Mouse (Mus musculus) layer of hippocampus, postnatal 25 days (tissue): ENCODE data around the gene Ide. TPM values are rescaled to one million over a fixed set of nuclear protein-coding genes. Genes with fewer than 3 reads are reported as not detected.
A peak's percentile ranks its signal among the peaks of the same experiment; 100 is the strongest.
"Not testable (repeated sequence)": the region's sequence is repeated elsewhere in the genome, so short reads cannot be mapped to it uniquely, and the experiment has no call there.

Experiments used
- DNase-seq, 2 experiments: peaks; one replicate each; pipeline ENCODE4 v3.0.0; 2022; ENCODE audit warnings: mixed read lengths in 2 of 2, low spot score in 1 of 2; ENCODE audit errors: extremely low spot score in 1 of 2
- total RNA-seq, 2 experiments: library from RNA; stranded (reverse); gene quantifications; 2 replicates each; pipeline ENCODE4 v1.2.3; 2021

Ide gene
- total RNA-seq, 2 experiments from 2014 or later: 36.6 to 39.3 TPM

DNA sequence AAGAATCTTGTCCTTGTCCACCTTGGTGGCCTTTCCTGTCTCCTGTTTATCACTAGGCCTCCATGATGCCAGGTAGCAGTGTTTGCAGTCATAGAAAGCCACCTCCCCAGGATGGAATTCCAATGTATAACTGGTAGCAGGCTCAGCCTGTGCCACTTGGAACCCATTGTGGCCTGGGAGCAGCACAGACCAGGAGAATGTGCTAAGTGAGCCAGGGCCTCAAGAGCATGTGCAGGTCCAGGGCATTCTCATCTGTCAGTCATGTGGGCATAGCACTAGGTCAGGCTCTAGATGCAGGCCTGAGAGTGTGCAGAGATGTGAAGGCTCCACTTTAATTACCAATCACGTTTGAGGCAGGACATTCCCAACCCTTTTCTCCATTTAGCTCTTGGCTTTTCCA lies 58.5 kb downstream of the Ide start:
- DNase-seq: no peak

DNA sequence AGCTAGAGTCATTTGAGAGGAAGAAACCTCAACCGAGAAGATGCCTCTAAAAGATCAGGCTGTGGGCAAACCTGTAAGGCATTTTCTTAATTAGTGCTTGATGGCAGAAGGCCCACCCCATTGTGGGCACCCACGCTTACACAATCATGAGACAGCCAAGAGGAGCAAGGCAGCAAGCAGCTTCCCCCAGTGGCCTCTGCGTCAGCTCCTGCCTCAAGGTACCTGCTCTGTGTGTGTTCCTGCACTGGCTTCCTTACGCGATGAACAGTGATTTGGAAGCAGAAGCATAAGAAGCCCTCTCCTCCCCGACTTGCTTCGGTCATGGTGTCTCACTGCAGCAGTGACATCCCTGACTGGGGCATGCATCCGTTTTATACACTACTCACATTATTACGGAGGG lies 62.1 kb downstream of the Ide start:
- no peak for DNase-seq

DNA sequence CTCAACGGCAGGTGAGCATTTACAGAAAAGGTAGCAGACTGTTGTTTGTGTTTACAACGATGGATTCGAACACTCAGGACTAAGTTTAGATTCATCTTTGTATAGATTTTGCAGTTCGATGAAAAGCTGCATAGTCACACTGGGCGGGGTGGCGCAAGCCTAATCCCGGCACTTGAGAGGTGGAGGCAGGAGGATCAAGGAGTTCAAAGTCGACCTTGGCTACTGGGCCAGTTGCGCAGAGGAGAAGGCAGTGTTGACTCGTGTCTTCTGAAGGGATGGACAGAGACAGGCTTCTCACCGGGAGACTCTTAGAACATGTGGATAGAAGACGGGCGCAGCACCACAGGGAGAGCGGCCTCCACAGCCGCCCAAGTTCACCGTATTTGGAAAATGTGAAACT lies 68.5 kb downstream of the Ide start:
- DNase-seq: no peak

DNA sequence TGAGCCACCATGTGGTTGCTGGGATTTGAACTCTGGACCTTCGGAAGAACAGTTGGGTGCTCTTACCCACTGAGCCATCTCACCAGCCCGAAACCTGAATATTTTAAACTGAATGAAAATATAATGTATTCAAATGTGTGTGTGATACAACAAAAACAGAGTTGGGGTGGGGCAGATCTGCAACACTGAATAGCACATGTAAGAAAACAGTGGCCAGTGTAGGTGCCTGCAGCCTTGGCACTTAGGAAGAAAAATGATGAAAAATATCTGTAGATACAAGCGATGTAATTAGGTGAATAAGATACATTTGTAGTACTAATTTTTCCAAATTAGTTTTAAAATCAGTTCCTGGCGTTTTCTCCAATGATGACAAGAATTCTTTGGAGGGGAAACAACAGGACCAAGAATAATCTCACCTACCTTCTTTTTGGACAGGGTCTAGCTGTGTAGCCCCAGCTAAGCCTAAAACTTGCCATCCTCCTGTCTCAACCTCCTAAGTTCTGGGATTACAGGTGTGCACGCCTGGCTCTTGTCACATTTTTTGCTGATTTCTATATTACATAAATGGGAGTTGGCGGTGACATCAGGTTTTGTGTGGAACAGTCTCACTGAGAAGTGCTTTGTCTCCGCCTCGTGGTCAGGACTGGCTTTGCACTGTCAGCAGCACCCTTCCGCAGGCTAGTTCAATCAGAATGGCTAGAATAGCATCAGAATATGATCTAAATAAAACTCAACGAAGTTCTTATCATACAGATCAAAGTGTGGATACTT lies 72.1 kb downstream of the Ide start:
- peak; percentile 82 to 99 for DNase-seq

DNA sequence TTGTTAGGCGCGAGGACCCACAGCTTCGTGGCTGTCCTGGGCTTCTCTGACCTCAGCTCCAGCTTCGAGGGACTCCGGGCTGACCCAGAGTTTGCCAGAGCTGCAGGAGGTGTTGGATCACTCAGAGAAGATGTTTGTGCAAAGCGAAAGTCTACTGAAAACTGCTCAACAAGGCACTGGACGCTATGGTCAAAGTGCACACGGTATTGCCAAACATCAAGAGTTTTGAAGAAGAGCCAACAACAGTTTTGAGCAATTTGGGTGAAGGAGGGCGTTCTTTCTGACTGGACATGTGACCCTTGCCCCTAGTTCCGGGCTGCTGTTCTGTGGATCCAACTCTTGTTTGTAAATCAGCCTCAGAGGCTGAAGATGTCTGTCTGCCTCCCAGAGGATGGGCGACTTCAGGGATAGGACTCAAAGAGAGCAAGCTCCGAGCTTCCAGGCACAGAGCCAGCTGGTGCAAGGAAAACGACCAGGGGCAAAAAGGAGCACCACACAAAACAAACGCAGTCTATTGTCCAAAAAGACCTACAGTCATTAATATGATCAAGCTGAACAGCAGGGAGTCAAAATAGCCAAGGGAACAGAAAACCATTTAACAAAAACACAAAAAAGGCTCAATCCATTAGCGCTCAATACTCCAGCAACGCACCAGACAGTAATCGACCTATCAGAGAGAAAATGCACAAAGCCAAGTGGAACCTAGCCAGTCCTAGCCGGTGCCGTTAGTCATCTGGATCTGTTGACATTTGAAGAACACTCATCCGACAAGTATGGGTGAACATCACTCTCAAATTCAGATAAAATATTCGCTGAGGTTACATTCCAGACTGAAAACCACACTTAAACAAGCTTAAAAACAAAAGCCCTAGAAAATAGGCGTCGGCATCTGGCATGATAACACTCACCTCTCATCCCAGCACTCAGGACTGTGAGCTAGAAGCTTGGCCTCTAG lies 73.4 kb downstream of the Ide start:
- DNase-seq: no peak

DNA sequence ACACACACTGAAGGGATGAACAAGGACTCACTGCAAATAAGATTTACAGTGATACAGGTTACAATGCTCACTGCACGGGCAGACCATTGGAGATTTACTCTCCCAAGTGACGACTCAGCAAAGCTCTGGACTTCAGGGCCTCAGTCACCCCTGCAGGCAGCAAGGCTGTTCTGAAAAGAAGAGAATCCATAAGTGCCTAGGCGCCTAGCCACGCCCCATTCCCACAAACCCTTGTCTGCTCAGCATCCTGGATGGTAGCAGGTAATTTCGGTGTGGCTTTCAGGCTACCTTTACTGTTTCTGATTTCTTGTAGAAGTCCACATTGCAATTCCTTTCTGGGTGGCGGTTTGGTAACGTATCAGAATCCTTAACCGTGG lies 74.1 kb downstream of the Ide start:
- no peak for DNase-seq

DNA sequence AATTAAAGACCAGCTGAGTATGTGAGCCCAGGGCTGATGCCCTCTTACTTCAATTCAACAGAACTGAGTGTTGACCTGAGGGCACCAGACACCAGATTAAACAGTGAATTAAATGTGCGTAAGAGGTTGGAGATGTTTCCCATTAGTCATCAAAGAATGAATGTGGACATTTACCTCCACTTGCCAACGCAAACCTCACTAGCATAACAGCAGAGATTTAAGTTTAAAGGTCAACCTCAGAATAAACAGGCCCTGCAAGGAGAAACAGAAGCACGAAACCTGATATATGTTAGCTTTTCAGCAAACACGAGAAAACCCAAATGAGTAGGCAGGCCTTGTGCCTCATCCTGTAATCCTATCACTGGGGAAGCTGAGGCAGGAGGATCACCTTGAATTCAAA lies 75.3 kb downstream of the Ide start:
- DNase-seq: no peak

DNA sequence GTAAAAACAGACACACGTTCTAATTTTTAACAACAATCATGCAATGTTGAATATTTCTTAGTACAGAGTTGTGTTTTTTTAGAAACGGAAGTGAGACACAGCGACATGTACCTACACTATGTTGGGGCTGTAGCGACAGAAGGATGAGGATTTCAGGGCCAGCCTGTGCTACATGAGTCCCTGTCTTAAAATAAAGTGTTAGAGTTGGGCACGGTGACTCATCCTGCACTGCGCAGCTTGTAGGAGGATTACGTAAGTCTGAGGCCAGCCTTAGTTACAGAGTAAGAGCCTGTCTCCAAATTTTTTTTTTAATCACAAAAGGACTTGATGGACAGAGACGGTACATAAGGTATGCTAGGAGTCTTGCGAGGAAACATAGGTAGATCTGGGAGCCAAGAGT lies 82.3 kb downstream of the Ide start:
- DNase-seq: no peak

DNA sequence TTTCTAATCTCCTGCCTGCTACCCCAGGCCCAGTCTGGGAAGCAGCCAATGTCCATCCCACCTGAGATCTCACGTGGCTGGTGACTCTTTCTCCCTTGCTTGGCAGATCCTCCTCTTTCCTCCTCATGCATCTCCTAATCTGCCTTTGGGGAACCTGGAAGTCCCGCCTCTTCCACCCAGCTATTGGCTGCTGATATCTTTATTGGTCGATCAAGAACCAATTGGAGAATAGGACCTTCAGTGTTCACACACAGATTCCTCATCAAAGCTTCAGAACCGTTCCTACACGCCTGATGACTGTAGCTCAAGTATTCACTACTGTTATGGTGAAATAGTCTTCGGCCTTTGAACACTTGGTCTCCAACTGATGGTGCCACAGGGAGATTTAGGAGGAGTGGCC lies 85.5 kb downstream of the Ide start:
- no peak for DNase-seq

DNA sequence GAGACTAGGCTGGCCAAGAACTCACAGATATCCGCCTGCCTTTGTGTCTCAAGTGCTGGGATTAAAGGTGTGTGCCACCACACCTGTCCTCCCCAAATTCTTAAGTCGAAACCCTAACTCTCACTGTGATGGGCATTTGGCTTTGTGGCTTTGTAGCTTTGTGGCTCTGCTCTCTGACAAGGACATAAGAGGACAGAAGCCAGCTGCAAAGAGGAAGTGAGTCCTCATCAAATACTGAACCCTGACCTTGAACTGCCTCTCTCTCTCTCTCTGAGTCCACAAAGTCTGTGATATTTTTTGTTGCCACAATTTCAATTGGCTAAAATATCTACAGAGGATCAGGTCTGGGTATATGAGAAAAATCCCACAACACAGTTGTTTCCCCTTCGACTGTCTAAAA lies 89.5 kb downstream of the Ide start:
- no peak for DNase-seq

DNA sequence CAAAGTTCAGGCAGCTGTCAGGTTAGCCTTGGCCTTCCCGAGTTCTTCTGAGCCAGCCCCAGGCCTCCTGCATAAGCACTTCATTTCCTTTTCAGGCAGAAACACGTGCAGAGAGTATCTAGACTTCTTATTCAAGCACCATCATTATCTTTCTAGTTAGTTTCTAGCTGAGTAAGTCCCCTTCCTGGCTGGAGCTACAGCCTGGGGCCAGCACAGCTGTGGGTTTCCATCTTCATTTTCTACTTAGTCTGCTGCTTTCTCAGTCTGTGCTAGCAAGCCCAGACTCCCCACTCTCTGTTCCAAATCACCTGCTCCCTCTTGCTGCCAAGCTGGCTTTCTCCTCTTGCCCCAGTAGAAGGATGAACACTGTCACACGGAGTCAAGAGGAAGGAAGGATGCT lies 90.8 kb downstream of the Ide start:
- DNase-seq: no peak

DNA sequence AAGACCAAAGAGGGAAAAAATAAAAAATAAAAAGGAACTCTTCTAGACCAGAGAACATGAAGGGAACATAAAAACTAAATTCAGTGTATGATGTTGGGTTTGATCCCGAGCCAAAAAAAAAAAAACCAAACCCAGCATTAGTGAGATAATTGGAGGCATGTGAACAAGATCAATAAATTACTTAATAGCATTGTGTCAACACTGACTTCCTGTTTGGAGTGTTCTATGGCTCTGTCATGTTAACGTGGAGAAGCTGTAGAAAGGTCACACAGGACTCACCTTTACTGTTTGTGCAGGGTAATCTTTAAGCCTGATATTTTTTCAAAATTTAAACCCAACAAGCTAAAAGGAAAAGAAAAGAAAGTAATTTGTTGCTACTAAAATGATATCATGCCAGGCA lies 94.9 kb downstream of the Ide start:
- DNase-seq: no peak

DNA sequence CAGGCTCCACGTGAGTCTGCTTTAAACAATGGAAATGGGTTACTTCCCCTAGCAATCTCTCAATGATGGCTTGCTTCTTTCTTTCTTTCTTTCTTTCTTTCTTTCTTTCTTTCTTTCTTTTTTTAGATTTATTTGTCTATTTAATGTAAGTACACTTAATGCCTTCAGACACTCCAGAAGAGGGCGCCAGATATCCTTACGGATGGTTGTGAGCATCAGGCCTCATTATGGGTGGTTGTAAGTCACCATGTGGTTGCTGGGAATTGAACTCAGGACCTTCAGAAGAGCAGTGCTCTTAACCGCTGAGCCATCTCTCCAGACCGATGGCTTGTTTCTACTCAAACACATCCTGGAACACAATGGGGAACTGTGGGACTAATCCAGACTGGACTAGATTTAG lies 96.5 kb downstream of the Ide start:
- DNase-seq: no peak

DNA sequence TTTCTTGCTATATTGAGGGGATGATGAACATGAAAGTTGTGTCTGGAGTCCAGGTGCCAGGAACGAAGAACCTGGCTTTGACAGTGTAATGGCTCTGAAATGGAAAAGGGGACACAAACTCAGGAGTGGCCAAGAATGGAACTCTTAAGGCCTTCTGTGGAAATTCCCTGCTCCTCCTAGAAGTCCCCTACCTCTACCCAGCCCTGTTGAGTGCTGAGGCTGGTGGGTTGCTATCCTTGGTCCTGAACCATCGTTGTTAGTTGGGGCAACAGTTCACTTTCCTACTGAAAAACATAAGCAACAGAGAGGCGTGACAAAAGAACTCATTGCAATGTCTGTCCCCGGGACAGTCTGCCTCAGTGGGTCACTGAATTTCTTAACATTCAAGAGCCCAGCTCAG lies 98.6 kb downstream of the Ide start:
- DNase-seq: no peak

DNA sequence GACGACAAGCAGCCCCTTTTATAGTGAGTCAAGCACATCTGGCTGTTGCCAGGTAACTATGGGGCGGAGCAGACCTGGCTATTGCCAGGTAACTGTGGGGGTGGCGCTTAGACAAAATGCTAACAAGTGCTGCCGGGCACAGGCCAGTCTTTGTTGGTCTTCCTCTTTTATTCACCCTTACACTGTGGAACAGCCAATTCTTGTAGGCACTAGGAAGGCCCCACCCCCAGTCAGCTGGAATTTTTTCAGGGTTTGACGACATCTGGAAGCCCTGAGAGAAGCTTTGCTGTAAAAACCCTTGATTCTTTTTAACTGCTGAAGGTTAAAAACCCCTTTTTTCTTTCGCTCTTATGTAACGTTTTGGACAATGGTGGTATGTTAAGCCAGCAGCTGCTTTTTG lies 99.0 kb downstream of the Ide start:
- no peak for DNase-seq

DNA sequence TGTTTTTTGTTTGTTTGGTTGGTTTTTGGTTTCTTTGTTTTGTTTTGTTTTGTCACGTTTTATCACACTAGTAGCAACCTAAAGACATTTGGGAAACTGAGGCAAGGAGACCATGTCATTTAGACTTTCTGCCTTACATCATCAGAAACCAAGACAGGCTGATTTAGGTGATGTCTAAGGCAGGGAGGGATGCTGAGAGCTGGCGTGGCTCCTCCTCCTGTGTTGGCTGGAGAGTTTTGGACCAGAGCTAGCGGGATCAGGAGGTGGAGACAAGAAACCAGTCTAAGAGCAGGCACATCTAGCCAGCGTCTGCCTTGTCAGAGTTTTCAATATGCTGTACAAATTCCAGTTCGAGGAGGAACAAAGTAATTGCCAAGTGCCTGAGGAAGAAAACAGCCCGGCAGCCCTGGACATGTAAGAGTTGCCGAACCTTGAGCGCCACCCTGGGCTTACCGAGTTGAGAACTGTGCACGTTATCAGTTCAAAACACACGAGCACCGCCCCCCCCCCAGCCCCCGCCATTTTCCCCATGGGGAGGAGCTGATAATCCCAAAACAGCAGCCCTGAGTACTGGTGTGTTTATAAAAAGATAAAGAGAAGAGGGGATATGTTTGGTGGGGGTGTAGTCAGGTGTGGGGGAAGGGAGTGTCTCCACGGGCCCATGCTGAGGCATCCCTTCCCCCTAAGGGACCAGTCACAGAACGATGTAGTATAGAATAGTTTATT lies 99.8 kb downstream of the Ide start:
- DNase-seq: no peak

DNA sequence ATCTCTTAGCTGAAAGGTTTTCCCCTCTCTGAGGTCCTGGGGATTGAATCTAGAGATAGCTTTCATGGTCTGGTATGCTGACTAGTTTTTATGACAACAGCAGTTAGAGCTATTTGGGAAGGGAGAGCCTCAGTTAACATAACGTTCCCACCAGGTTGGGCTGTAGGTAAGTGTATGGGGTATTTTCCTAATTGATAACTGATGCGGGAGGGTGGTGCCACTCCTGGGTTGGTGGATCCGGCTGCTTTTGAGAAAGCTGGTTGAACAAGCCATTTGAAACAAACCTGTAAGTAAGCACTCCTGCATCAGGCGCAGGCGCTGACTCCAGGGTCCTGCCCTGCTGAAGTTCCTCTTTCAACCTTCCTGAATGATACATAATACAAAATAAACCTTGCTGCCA lies 100.3 kb downstream of the Ide start:
- no peak for DNase-seq

DNA sequence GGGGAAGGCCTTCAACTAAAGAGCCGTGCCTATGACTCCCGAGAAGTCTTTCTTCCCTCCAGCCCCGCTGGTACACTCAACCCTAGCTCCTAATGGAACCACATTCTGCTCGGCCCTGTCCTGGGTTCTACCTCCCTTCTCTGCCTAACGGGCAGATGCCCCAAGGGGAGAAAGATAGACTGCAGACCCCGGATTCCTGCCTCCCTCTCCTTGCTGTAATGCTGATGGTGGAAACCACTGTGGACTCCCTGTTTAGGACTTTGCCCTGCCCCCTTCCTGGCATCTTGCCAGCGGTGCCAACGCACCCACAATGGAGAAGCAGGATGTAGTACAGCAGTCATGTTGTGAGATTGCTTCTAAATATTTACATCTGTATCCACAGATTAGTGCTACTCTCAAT lies 101.8 kb downstream of the Ide start:
- no peak for DNase-seq

DNA sequence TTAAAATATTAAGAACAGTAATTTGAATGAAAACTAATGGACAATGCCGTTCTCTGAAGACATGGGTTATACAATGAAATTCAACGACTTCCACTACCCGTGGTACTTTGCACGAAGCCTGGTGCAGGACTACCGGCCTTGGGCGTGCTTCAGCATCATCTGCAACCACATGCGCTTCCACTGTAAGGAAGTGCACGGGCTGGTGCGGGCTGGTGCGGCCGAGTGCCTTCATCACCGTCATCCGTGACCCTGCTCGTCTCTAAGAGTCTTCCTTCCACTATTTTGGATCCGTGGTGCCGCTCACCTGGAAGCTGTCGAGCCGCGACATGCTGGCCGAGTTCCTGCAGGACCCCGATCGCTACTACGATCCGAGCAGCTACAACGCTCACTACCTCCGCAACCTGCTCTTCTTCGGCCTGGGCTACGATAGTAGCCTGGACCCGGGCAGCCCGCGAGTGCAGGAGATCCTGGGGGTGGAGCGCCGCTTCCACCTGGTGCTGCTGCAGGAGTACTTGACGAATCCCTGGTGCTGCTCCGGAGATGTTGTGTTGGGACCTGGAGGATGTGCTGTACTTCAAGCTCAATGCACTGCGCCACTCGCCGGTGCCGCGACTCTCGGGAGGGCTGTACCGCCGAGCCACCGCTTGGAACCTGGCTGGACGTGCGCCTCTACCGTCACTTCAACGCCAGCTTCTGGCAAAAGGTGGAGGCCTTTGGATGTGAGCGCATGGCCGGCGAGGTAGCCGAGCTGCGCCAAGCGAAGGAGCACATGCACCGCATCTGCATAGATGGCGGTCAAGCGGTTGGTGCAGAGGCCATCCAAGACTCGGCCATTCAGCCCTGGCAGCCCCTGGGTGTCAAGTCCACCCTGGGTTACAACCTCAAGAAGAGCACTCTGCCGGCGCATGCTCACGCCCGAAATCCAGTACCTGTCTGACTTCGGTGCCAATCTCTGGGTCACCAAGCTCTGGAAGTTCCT lies 103.8 kb downstream of the Ide start:
- DNase-seq: no peak

DNA sequence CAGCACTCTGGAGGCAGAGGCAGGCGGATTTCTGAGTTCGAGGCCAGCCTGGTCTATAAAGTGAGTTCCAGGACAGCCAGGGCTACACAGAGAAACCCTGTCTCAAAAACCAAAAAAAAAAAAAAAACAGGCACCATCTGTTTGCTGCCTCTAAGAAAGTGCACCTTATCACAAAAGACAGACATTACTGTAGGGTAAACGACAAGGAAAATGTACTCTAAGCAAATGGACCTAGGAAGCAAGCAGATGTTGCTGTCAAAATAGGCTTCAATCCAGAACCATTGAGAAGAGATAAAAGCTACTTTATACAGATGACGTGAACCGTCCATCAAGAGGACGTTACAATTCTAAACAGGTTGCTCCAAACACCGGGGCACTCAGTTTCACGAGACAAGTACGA lies 105.1 kb downstream of the Ide start:
- not testable (repeated sequence) for DNase-seq
